Mouse (Mus musculus) testis, postnatal 10 days (tissue): ENCODE measurements around the gene BC004004.
A peak's percentile ranks its signal among the peaks of the same experiment; 100 is the strongest.

Source experiments
- DNase-seq: peaks from one replicate; pipeline ENCODE4 v3.0.0; 2021; ENCODE audit warnings: low spot score

Gene BC004004

DNA sequence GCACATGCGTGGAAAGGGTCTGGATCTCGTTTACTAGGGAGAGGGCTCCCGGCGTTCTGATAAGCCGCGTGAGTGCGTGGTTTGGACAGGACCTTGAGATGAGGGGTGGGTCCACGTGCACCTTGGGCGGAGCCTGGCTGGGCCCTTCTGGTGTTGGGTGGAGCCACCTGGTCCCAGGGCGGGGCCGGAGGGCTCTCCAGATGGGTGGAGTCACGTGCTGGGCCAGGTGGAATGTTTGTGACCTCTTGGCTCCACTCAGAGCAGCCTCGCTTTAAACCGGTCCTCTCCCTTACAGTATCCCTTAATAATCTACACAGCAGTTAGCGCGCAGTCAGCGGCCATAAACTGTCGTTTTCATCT is 54.0 kb downstream of the BC004004 start:
- no peak for DNase-seq

- DNase-seq, result no peak
These were observed 55.0 kb downstream of the BC004004 start for GRCm38 (mm10) chr17:29323625-29324024.

GRCm38 (mm10) chr17:29325831-29326230 is 57.2 kb downstream of the BC004004 start:
- DNase-seq, result no peak

- DNase-seq, result no peak
These were observed 58.2 kb downstream of the BC004004 start for GRCm38 (mm10) chr17:29326531-29327529.

GRCm38 (mm10) chr17:29327691-29328090 is 59.1 kb downstream of the BC004004 start:
- DNase-seq, result no peak

- no peak for DNase-seq
These were observed 61.6 kb downstream of the BC004004 start for GRCm38 (mm10) chr17:29330221-29330620.

- no peak for DNase-seq
These were observed 62.3 kb downstream of the BC004004 start for GRCm38 (mm10) chr17:29330671-29331410.

GRCm38 (mm10) chr17:29332186-29332685 is 63.6 kb downstream of the BC004004 start:
- peak; percentile 49 for DNase-seq

- no peak for DNase-seq
These were observed 67.8 kb downstream of the BC004004 start for GRCm38 (mm10) chr17:29336266-29336990.

- DNase-seq, result no peak
These were observed 69.6 kb downstream of the BC004004 start for GRCm38 (mm10) chr17:29337979-29338823.

GRCm38 (mm10) chr17:29339170-29339768 is 70.7 kb downstream of the BC004004 start:
- DNase-seq, result no peak

- DNase-seq, result no peak
These were observed 72.0 kb downstream of the BC004004 start for GRCm38 (mm10) chr17:29340406-29341261.

DNA sequence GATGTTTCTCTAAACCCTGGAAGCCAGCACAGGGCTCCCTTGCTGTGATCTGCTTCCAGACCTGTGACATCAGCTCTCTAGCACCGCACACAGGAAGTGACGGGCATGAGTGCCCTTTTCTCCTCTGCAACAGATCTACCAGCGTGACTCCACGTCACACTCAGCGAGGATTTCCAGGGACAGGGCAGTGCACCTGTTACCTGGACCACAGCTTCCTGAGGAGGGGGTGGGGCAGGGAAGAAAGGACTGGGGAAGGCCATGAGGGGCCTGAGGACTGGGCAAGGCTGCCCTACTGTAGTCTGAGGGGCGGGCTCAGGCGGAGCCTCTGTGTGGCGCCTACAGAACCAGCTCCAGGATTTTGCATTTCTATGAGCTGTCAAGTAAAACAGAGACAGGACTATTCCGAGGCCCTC is 73.0 kb downstream of the BC004004 start:
- no peak for DNase-seq

- DNase-seq, result peak; percentile 80
These were observed 73.7 kb downstream of the BC004004 start for GRCm38 (mm10) chr17:29342010-29342910.

DNA sequence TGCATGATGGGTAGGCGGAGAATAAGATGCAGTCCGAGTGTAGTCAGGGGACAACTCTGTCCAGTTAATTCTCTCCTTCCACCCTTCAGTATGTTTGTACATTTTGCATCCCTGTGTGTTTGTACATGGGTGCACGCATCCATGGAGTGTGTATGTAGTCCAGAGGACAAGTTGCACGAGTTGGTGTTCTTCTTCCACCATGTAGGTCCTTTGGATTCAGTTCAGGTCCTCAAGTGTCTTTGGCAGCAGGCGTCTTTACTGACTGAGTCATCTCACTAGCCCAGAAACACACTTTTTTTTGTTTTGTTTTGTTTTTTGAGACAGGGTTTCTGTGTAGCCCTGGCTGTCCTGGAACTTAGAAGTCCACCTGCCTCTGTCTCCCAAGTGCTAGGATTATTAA is 74.7 kb downstream of the BC004004 start:
- DNase-seq, result no peak

- no peak for DNase-seq
These were observed 76.7 kb downstream of the BC004004 start for GRCm38 (mm10) chr17:29345272-29345671.

DNA sequence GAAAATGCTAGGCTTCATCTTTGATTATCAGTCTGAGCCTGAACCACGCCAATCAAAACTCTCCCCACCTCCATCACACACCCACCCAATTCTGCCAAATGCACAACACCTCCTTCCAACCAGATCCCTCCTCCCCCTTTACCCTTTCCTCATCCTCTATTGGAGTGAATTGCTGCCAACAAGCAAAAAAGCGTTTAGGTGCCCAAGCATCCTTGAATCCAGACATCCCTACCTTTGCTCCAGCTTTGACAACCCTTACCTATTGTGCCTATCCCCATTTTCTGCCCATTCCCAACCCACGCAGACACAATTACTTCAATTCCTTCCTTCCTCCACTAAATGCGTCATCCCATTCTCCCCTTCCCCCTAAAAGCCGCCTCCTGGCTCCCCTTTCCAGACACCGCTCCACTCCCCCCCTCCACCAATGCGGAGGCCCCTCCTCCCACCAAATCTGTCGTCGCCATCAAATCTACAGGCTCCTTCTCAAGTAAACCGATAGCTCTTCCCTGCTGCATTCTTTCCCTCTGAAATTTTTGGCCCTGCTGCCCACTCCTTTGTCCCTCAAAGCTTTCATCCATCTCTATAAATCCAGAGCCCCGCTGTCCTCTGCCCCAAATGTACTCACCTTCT is 78.0 kb downstream of the BC004004 start:
- DNase-seq, result no peak

- DNase-seq, result peak; percentile 71
These were observed 78.6 kb downstream of the BC004004 start for GRCm38 (mm10) chr17:29347126-29347644.
